Mouse (Mus musculus) midbrain, embryonic 12.5 days (tissue): ENCODE measurements around the gene Gm5269. TPM values are rescaled to one million over a fixed set of nuclear protein-coding genes. Genes with fewer than 3 reads are reported as not detected.
A peak's percentile ranks its signal among the peaks of the same experiment; 100 is the strongest.

Source experiments
- ATAC-seq: fragments of 200-750 bp; cut with Nextera tagmentation; 2 replicates; pipeline ENCODE4 v1.8.0; 2017; ENCODE audit warnings: low read depth, moderate TSS enrichment, moderate library complexity; ENCODE audit not compliant: low FRiP score
- H3K27ac ChIP-seq: fragments of 300-500 bp; sonication (generic); replicated peaks from 2 replicates; pipeline ENCODE4 v1.5.1; 2016; ENCODE audit warnings: mild to moderate bottlenecking
- H3K27me3 ChIP-seq: fragments of 300-500 bp; sonication (generic); 2 replicates; pipeline ENCODE4 v1.6.1; 2016; ENCODE audit warnings: mild to moderate bottlenecking
- H3K36me3 ChIP-seq: fragments of 300-500 bp; sonication (generic); 2 replicates; pipeline ENCODE4 v1.6.1; 2016
- H3K4me1 ChIP-seq: fragments of 300-500 bp; sonication (generic); 2 replicates; pipeline ENCODE4 v1.6.1; 2016
- H3K4me2 ChIP-seq: fragments of 300-500 bp; sonication (generic); replicated peaks from 2 replicates; pipeline ENCODE4 v1.6.1; 2016; ENCODE audit warnings: mild to moderate bottlenecking, moderate library complexity
- H3K4me3 ChIP-seq: fragments of 300-500 bp; sonication (generic); 2 replicates; pipeline ENCODE4 v1.5.1; 2016; ENCODE audit warnings: mild to moderate bottlenecking
- H3K9ac ChIP-seq: fragments of 300-500 bp; sonication (generic); replicated peaks from 2 replicates; pipeline ENCODE4 v1.6.1; 2016; ENCODE audit warnings: mild to moderate bottlenecking, moderate library complexity
- H3K9me3 ChIP-seq: fragments of 300-500 bp; sonication (generic); 2 replicates; pipeline ENCODE4 v1.6.1; 2016; ENCODE audit warnings: mild to moderate bottlenecking
- WGBS: fragments of 180-500 bp; shearing (Covaris S2); methylation state at CpG from one replicate; pipeline ENCODE4 v1.1.7; 2016; 5-methylcytosine and 5-hydroxymethylcytosine counted together
- polyA plus RNA-seq: library from polyadenylated mRNA; unstranded; fragments of >200 nt; fragmentation: Nextera tagmentation; extraction: Ambion mirVana; gene quantifications from 2 replicates; pipeline ENCODE4 v1.2.1, GENCODE M21; 2016

The Gm5269 gene
- polyA plus RNA-seq = not detected in 2 replicates

DNA sequence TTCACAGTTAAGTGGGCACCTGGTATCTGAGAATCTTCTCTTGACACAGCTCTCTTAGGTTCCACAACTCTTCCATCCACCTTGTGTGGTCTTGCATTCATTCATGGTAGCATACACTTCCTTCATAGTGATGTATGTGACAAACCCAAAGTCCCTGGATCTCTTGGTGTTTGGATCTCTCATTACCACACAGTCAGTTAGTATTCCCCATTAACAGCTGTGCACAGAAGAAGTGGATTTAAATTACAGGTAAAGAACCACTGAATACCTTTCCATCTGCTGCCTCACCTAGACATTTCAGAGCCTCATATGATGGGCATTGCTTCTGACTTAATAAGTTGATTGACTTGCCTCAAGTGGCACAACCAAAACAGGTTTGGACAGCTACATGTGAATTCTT lies at the start of gene Gm5269:
Gm5269 (minus strand) TSS at position 101 of the 400 bp plus-strand sequence.
- Histone ChIP-seq H3K4me3 (no peak within 1 kb of the TSS), H3K27ac (no peak within 1 kb of the TSS), H3K9me3 (no peaks in the 10 kb centered on the region), H3K4me1 (no peaks in the 10 kb centered on the region), H3K36me3 (no peaks in the 10 kb centered on the region), H3K4me2 (no peak within 1 kb of the TSS), H3K9ac (no peak within 1 kb of the TSS), H3K27me3 (no peaks in the 10 kb centered on the region)
- no peak for ATAC-seq

GRCm38 (mm10) chr1:45931127-45931526 lies 41.1 kb upstream of the Gm5269 start:
- H3K9ac ChIP-seq = no peak overlapping the region
- ATAC-seq = no peak
- no peak overlapping the region for H3K4me2 ChIP-seq
- H3K4me1 ChIP-seq = 0 out of 2 replicates have a peak, but pooled peaks cover 2% of the 10 kb centered on the region
- H3K36me3 ChIP-seq = no peaks in the 10 kb centered on the region
- peaks cover 11% of the 10 kb centered on the region for H3K27me3 ChIP-seq
- no peak overlapping the region for H3K27ac ChIP-seq
- H3K9me3 ChIP-seq = no peaks in the 10 kb centered on the region
- H3K4me3 ChIP-seq = no peak overlapping the region

DNA sequence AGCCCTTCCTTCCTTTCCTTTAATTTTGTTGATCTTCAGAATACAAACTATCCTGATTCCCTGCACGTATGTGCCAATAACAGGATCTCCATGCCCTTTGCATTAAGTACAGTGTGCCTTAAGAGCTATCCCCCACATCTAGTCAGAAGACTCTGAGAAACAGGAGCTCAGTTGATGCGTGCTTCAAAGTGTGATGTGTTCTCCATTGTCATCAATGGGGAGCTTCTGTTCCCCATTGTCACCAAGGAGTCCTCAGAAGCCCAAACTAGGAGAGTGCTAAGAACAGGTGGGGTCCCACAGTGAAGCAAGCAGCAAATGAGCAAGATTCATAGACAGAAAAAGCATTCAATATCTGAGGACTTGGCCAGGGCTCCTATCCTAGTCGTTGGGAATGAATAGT lies 36.8 kb upstream of the Gm5269 start:
- WGBS = 45% methylated on average over 3 of the region's 3 CpGs
- no peak overlapping the region for H3K4me3 ChIP-seq
- no peaks in the 10 kb centered on the region for H3K36me3 ChIP-seq
- H3K27me3 ChIP-seq = peaks cover 25% of the 10 kb centered on the region
- no peak overlapping the region for H3K27ac ChIP-seq
- no peak for ATAC-seq
- H3K9me3 ChIP-seq = no peaks in the 10 kb centered on the region
- no peak overlapping the region for H3K4me2 ChIP-seq
- 0 out of 2 replicates have a peak, but pooled peaks cover 4% of the 10 kb centered on the region for H3K4me1 ChIP-seq
- H3K9ac ChIP-seq = no peak overlapping the region

GRCm38 (mm10) chr1:45926393-45926763 lies 36.3 kb upstream of the Gm5269 start, which contains the start of gene Slc40a1:
Gene Slc40a1 (minus strand): TSS chr1:45926523.
- Histone ChIP-seq H3K9ac (peak within 1 kb of the TSS; percentile 60), H3K4me3 (peak within 1 kb of the TSS; percentile 65), H3K27ac (no peak within 1 kb of the TSS), H3K27me3 (peaks cover 25% of the 10 kb centered on the region), H3K9me3 (no peaks in the 10 kb centered on the region), H3K4me2 (peak within 1 kb of the TSS; percentile 68), H3K36me3 (no peaks in the 10 kb centered on the region), H3K4me1 (0 out of 2 replicates have a peak, but pooled peaks cover 4% of the 10 kb centered on the region)
- peak; percentile 13 for ATAC-seq
- WGBS = 22% methylated on average over 9 of the region's 9 CpGs

DNA sequence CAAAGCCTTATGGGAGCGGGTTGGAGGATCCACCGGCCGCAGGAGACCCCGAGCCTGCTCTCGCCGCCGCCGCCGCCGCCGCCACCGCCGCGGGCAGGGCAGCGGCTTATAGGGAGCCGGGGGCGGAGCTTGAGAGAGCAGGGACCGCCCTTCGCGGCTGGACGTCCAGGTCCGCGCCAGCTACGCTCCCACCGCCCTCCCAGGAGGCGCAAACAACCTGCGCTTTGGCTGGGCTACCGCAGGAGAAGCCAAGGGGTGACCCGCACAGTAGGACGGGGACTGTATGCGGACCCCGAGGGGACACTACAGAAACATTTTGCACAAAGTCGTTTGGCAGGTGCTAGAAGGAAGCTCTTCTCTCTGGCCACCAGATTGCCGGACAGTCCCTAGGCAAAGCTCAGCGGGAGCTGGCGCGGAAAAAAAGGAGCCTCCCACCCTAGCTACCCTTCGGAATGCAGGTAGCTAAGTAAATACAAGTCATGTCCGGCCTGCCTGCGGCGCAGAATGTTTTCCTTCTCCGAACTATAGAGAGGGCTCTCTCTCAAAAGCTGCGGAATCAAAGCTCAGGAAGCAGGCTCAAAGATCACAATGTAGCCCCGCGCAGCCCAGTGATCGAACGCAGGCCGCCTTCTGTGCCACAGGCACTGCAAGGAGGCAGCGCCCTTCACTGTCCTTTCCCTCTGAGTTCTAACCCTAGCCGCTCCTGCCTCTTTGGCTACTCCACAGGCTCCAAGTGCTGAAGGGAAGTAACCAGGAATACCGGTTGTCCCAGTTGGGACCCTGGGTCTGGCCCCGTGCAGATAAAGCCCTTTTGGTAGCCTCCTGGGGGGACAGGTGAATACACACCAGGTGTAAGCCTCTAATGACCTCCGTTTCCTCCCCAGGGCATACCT lies 35.7 kb upstream of the Gm5269 start:
- ATAC-seq = peak; percentile 98
- Histone ChIP-seq H3K4me1 (0 out of 2 replicates have a peak, but pooled peaks cover 4% of the 10 kb centered on the region), H3K27me3 (peaks cover 25% of the 10 kb centered on the region), H3K27ac (no peak overlapping the region), H3K9ac (peak overlapping the region; percentile 60), H3K36me3 (no peaks in the 10 kb centered on the region), H3K4me2 (peak overlapping the region; percentile 68), H3K4me3 (peak overlapping the region; percentile 65), H3K9me3 (no peaks in the 10 kb centered on the region)
- under 1% methylated on average over 45 of the region's 53 CpGs for WGBS

- peak; percentile 59; the same call in 1 of the 2 replicates for ATAC-seq
- H3K9me3 ChIP-seq = no peaks in the 10 kb centered on the region
- H3K27me3 ChIP-seq = peaks cover 25% of the 10 kb centered on the region
- H3K9ac ChIP-seq = peak overlapping the region; percentile 60
- 0 out of 2 replicates have a peak, but pooled peaks cover 4% of the 10 kb centered on the region for H3K4me1 ChIP-seq
- 13% methylated on average over 7 of the region's 7 CpGs for WGBS
- peak overlapping the region; percentile 65 for H3K4me3 ChIP-seq
- peak overlapping the region; percentile 68 for H3K4me2 ChIP-seq
- no peaks in the 10 kb centered on the region for H3K36me3 ChIP-seq
- H3K27ac ChIP-seq = no peak overlapping the region
These were observed 35.0 kb upstream of the Gm5269 start for GRCm38 (mm10) chr1:45925131-45925499.

DNA sequence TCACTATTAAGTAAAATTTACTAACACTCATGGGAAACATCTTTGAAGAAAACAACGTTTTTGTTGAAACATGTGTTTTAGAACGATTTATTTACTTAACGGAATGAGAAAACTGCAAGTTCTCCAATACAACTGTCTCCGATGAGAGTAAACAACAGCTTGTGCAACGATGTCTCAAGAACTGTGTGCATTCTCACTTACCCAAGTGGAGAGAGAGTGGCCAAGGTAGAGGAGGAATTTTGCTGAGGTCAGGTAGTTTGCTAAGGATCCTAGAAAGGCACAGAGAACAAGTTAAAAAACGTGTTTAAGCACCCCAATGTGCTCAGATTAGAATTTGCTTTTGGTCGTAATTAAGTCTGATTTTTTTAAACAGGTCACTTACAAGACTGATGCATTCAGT lies 34.4 kb upstream of the Gm5269 start:
- ATAC-seq = no peak
- H3K27ac ChIP-seq = no peak overlapping the region
- H3K27me3 ChIP-seq = peaks cover 25% of the 10 kb centered on the region
- no peak overlapping the region for H3K4me3 ChIP-seq
- H3K4me2 ChIP-seq = peak overlapping the region; percentile 68; the same call in 1 of the 2 replicates
- H3K36me3 ChIP-seq = no peaks in the 10 kb centered on the region
- 0 out of 2 replicates have a peak, but pooled peaks cover 4% of the 10 kb centered on the region for H3K4me1 ChIP-seq
- H3K9ac ChIP-seq = no peak overlapping the region
- H3K9me3 ChIP-seq = no peaks in the 10 kb centered on the region
- WGBS = 72% methylated on average over 7 of the region's 7 CpGs

DNA sequence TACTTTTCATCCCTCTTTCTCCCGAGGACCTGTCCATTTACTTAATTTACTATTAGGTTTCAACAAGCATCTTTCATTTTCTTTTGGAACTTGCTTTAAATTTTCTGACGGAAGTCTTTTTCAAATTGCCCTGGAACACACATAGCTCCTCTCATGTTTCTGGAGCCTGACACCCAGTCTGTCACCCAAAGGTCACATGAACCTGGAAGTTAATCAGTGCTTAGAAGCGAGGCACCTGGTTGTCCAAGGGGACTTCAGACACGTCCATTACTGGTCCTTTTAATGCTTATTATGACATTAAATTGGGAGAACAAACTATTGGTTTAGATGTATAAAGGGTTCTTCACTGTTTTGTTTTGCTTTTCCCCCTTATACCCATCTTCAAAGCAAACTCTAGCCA lies 33.2 kb upstream of the Gm5269 start:
- Histone ChIP-seq H3K9me3 (no peaks in the 10 kb centered on the region), H3K4me1 (0 out of 2 replicates have a peak, but pooled peaks cover 4% of the 10 kb centered on the region), H3K9ac (no peak overlapping the region), H3K4me3 (no peak overlapping the region), H3K27me3 (peaks cover 25% of the 10 kb centered on the region), H3K4me2 (no peak overlapping the region), H3K36me3 (no peaks in the 10 kb centered on the region), H3K27ac (no peak overlapping the region)
- 73% methylated on average over 4 of the region's 4 CpGs for WGBS
- ATAC-seq = no peak

- Histone ChIP-seq H3K4me2 (no peak overlapping the region), H3K4me1 (no peaks in the 10 kb centered on the region), H3K27me3 (peaks cover 9% of the 10 kb centered on the region; the same call in 1 of the 2 replicates), H3K27ac (no peak overlapping the region), H3K9me3 (no peaks in the 10 kb centered on the region), H3K4me3 (no peak overlapping the region), H3K9ac (no peak overlapping the region), H3K36me3 (no peaks in the 10 kb centered on the region)
- 92% methylated on average over 3 of the region's 3 CpGs for WGBS
- ATAC-seq = no peak
These were observed 30.6 kb upstream of the Gm5269 start for GRCm38 (mm10) chr1:45920703-45921102.

GRCm38 (mm10) chr1:45919752-45920151 lies 29.7 kb upstream of the Gm5269 start:
- WGBS = 95% methylated on average over 1 of the region's 1 CpGs
- Histone ChIP-seq H3K9me3 (no peaks in the 10 kb centered on the region), H3K27me3 (peaks cover 6% of the 10 kb centered on the region; the same call in 1 of the 2 replicates), H3K36me3 (no peaks in the 10 kb centered on the region), H3K4me1 (no peaks in the 10 kb centered on the region), H3K9ac (no peak overlapping the region), H3K4me2 (no peak overlapping the region), H3K27ac (no peak overlapping the region), H3K4me3 (no peak overlapping the region)
- ATAC-seq = no peak

DNA sequence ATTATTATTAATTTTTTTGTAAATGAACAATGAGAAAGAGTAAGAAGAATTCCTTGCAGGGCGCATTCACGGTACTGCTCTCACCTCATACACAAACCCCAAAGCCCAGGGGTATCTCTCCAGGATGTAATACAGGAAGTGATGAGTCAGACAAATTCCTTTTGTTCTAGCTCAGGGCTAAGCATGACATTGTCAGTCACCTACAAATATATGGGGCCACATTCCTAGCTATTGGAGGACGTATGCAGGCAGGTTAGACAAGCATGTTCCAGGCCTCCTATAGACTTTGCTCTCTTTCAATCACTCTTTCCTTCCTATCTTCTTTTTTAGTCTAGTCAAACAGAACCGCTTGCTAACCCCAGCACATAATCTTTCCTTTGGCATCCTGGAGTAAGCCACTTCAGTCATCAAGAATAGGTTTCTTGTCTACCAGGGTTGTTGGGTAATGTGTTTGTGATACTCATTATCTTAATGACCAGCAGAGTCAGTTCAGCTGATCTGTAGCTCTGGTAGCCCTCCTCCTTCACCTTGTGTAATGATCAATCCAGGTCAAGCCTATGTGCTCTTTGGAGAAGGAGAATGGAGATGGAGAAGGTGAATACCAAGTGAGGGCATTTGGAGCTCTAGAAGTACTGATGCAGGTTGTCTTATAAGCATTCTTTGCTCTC lies 27.2 kb upstream of the Gm5269 start:
- H3K27me3 ChIP-seq = no peaks in the 10 kb centered on the region
- 90% methylated on average over 4 of the region's 4 CpGs for WGBS
- no peak overlapping the region for H3K4me3 ChIP-seq
- H3K27ac ChIP-seq = no peak overlapping the region
- H3K36me3 ChIP-seq = no peaks in the 10 kb centered on the region
- H3K9ac ChIP-seq = no peak overlapping the region
- H3K4me2 ChIP-seq = no peak overlapping the region
- no peak for ATAC-seq
- no peaks in the 10 kb centered on the region for H3K4me1 ChIP-seq
- no peaks in the 10 kb centered on the region for H3K9me3 ChIP-seq

GRCm38 (mm10) chr1:45916174-45916573 lies 26.1 kb upstream of the Gm5269 start:
- no peak overlapping the region for H3K27ac ChIP-seq
- WGBS = 76% methylated on average over 3 of the region's 3 CpGs
- no peak for ATAC-seq
- H3K4me1 ChIP-seq = no peaks in the 10 kb centered on the region
- H3K36me3 ChIP-seq = no peaks in the 10 kb centered on the region
- H3K4me3 ChIP-seq = no peak overlapping the region
- no peaks in the 10 kb centered on the region for H3K9me3 ChIP-seq
- H3K27me3 ChIP-seq = no peaks in the 10 kb centered on the region
- no peak overlapping the region for H3K9ac ChIP-seq
- H3K4me2 ChIP-seq = no peak overlapping the region
